Comparison of ENCODE assay signal across 8 mouse cellular contexts in the genomic region with DNA sequence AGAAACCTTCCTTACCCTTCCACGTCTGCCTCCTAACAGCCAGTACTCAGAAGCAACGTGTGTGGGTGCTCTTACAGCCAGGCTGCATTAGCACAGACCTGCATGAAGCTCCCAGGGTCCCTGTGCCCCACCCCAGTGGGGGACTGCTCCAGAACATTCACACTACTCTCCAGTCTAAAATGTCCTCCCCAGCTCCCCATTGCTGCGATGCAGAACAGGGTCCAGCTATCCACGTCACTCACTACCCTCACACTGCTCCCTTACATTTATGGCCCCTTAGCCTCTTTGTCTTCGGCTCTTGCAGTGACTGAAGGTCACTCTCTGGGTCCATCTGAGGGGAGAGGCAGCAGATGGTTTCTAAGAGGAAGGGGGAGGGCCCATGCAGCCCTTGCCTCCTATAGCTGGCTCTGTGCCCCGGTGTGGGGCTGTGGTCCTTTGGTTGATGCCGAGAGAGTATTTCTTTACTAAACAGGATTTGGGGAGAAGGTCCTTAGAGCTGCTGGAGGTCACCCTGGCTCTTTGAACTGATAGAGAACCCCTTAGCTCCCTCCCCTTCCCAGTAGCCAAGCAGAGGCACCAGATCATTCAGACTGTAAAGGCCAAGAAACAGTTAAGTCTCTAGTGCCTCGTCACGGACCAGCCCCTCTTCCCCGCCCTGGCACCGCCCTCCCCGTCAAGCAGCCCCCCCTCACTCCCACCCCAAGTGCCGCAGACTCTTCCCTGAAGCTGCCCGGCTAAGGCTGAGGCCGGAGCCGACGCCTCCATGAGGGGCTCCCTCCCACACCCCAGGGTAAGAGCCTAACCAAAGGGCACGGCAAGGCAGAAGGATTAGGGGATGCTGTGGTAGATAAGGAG. TPM values are rescaled to one million over a fixed set of nuclear protein-coding genes. Genes with fewer than 3 reads are reported as not detected.
A peak's percentile ranks its signal among the peaks of the same experiment; 100 is the strongest.
DNase-seq lines count a peak whose midpoint lies in the region; ATAC-seq and TF ChIP-seq lines count a peak whose summit lies in the region.

No protein-coding gene starts in this region.

- WGBS in lung, embryonic 16.5 days, result 2% methylated on average over 18 of the region's 18 CpGs

- peak; percentile 39 for DNase-seq in MEL-GATA-1-ER (ENCODE audit: extremely low read depth, low read depth)
- peak; percentile 59 for DNase-seq in embryo, embryonic 9.5 days (ENCODE audit: extremely low spot score)
- peak; percentile 40 to 52 for DNase-seq in heart, adult 9 months (ENCODE audit: low spot score in 2 of 2)
- peak; percentile 71 to 79 for DNase-seq in kidney, postnatal 4 days
- DNase-seq in right cerebral cortex, postnatal 4 days, result peak; percentile 79
- no peak for DNase-seq in spleen, postnatal 4 days (ENCODE audit: low spot score in 2 of 2)

- peak overlapping the region; percentile 58 for H3K9ac ChIP-seq in lung, embryonic 16.5 days (ENCODE audit: low read length)

- H3K4me3 ChIP-seq in C2C12 (ENCODE audit: insufficient read depth, poor library complexity, severe bottlenecking), result peak overlapping the region; percentile 46
- H3K4me3 ChIP-seq in lung, embryonic 16.5 days (ENCODE audit: low read length), result peak overlapping the region; percentile 53

- no peaks in the 10 kb centered on the region for H3K9me3 ChIP-seq in lung, embryonic 16.5 days (ENCODE audit: control insufficient read depth, low read length)

- H3K27me3 ChIP-seq in C2C12 (ENCODE audit: control insufficient read depth, insufficient read depth, insufficient read length), result no peaks in the 10 kb centered on the region
- peaks cover 19% of the 10 kb centered on the region for H3K27me3 ChIP-seq in lung, embryonic 16.5 days (ENCODE audit: control insufficient read depth, insufficient read depth, low read depth, low read length)

- H3K4me1 ChIP-seq in lung, embryonic 16.5 days (replicated peaks; ENCODE audit: control insufficient read depth, insufficient read depth, low read length), result peaks cover 29% of the 10 kb centered on the region

- no peak for TF ChIP-seq CTCF in C2C12 (IDR thresholded peaks at IDR 0.05; ENCODE audit: control insufficient read depth, insufficient read depth, insufficient read length)

- H3K36me3 ChIP-seq in C2C12 (ENCODE audit: control insufficient read depth, insufficient read depth), result peaks cover 18% of the 10 kb centered on the region
- no peaks in the 10 kb centered on the region for H3K36me3 ChIP-seq in lung, embryonic 16.5 days (ENCODE audit: control insufficient read depth, insufficient read depth, low read length)

- no peaks in the 10 kb centered on the region for H3K79me2 ChIP-seq in C2C12 (ENCODE audit: control insufficient read depth, insufficient read depth)

- H3ac ChIP-seq in C2C12 (ENCODE audit: control insufficient read depth, insufficient read length, low read depth), result peak overlapping the region; percentile 68

- H3K27ac ChIP-seq in lung, embryonic 16.5 days (ENCODE audit: low read length), result no peak overlapping the region

- H3K4me2 ChIP-seq in lung, embryonic 16.5 days (ENCODE audit: low read depth, low read length), result peak overlapping the region; percentile 71

- H3K79me3 ChIP-seq in C2C12 (ENCODE audit: low read depth), result no peaks in the 10 kb centered on the region

- ATAC-seq in lung, embryonic 16.5 days (ENCODE audit: low read depth), result peak; percentile 85

TF ChIP-seq in C2C12, 6 proteins besides CTCF, POLR2A, EP300 and RAD21:
- TF ChIP-seq USF1 (IDR thresholded peaks at IDR 0.05; ENCODE audit: low read depth), result no peak

RNA-seq across cellular contexts. Expression of a gene that starts 5.6 kb away (rescaled TPM):
- 23.9 TPM for polyA plus RNA-seq in C2C12 (2012; fragmentation: generic; extraction: Trizol)
- 2.4 and 2.6 TPM in 2 replicates for polyA plus RNA-seq in lung, embryonic 16.5 days (2015; fragmentation: Nextera tagmentation; extraction: Ambion mirVana)

RNA-seq across cellular contexts. Expression of a gene that starts 23.8 kb away (rescaled TPM):
- polyA plus RNA-seq in C2C12 (2012; fragmentation: generic; extraction: Trizol), result 13.3 TPM
- polyA plus RNA-seq in lung, embryonic 16.5 days (2015; fragmentation: Nextera tagmentation; extraction: Ambion mirVana), result 50.7 and 53.1 TPM in 2 replicates

Comparison
In these comparisons a context has a peak if more than half of its experiments do, and no peak if none do; other contexts are left out.
1. DNase-seq: peak in MEL-GATA-1-ER (single experiment), embryo, embryonic 9.5 days (single experiment), heart, adult 9 months (2 of 2), kidney, postnatal 4 days (2 of 2) and right cerebral cortex, postnatal 4 days (single experiment); none in spleen, postnatal 4 days (0 of 2).